Mouse (Mus musculus) liver, adult 2 months (tissue): ENCODE data around the gene Sapcd1. TPM values are rescaled to one million over a fixed set of nuclear protein-coding genes. Genes with fewer than 3 reads are reported as not detected.

Experiments used
- DNase-seq: peaks from one replicate; pipeline ENCODE4 v3.0.0-alpha.2; 2011; ENCODE audit warnings: low read depth, low spot score; ENCODE audit errors: extremely low read depth
- H3K27ac ChIP-seq: fragments of 200-500 bp; replicated peaks from 2 replicates; pipeline ENCODE4 v1.5.1; 2012; ENCODE audit warnings: low read depth, mild to moderate bottlenecking, control low read depth, inconsistent platforms, low read length; ENCODE audit not compliant: insufficient read depth
- H3K27me3 ChIP-seq: fragments of 200-500 bp; 2 replicates; pipeline ENCODE4 v1.6.1; 2012; ENCODE audit warnings: mild to moderate bottlenecking, moderate library complexity, low read length, inconsistent platforms; ENCODE audit not compliant: control insufficient read depth, insufficient read depth
- H3K36me3 ChIP-seq: fragments of 200-500 bp; 2 replicates; pipeline ENCODE4 v1.6.1; 2012; ENCODE audit warnings: low read length, inconsistent platforms; ENCODE audit not compliant: control insufficient read depth, insufficient read depth
- H3K4me1 ChIP-seq: fragments of 200-500 bp; 2 replicates; pipeline ENCODE4 v1.6.1; 2011; ENCODE audit warnings: low read length; ENCODE audit not compliant: control insufficient read depth, insufficient read depth
- H3K4me3 ChIP-seq: fragments of 200-500 bp; 2 replicates; pipeline ENCODE4 v1.5.1; 2011; ENCODE audit warnings: low read depth, mild to moderate bottlenecking, control low read depth, low read length, moderate library complexity; ENCODE audit not compliant: insufficient read depth
- H3K79me2 ChIP-seq: fragments of 200-500 bp; 2 replicates; pipeline ENCODE4 v1.6.1; 2012; ENCODE audit warnings: inconsistent platforms, mild to moderate bottlenecking, low read length, moderate library complexity; ENCODE audit not compliant: control insufficient read depth, insufficient read depth
- H3K9ac ChIP-seq: fragments of 200-500 bp; 2 replicates; pipeline ENCODE4 v1.6.1; 2012; ENCODE audit warnings: low read depth, mild to moderate bottlenecking, control low read depth, inconsistent platforms, low read length
- CTCF ChIP-seq: fragments of 200-500 bp; IDR thresholded peaks from 2 replicates; pipeline ENCODE4 v1.5.1; 2011; ENCODE audit warnings: low read depth, low read length, control low read depth
- POLR2A ChIP-seq: fragments of 200-500 bp; IDR thresholded peaks from 2 replicates; pipeline ENCODE4 v1.6.1; 2011; ENCODE audit warnings: low read length, control low read depth; ENCODE audit not compliant: insufficient read depth; ENCODE audit errors: extremely low read depth
- WGBS: fragments of 180-500 bp; shearing (Covaris S2); methylation state at CpG from one replicate; pipeline ENCODE4 v1.1.7; 2018; 5-methylcytosine and 5-hydroxymethylcytosine counted together
- polyA plus RNA-seq: library from polyadenylated mRNA; depleted of rRNA; stranded (reverse); fragments of >200 nt; gene quantifications from 2 replicates; pipeline ENCODE4 v1.2.3, GENCODE M21; 2012
- total RNA-seq: library from RNA; depleted of rRNA; stranded (reverse); fragments of >200 nt; gene quantifications from 2 replicates; pipeline ENCODE4 v1.2.3, GENCODE M21; 2014

The Sapcd1 gene
- total and polyA plus RNA-seq, 2 experiments, result 0.66 TPM; not detected in 1

GRCm38 (mm10) chr17:35050126-35050750 lies 22.4 kb upstream of the Sapcd1 start:
- WGBS, result 1% methylated on average over 27 of the region's 27 CpGs
- Histone ChIP-seq H3K9ac (peak overlapping the region; percentile 77), H3K4me1 (peaks cover 15% of the 10 kb centered on the region), H3K4me3 (peak overlapping the region; percentile 75), H3K27me3 (no peaks in the 10 kb centered on the region), H3K36me3 (peaks cover 8% of the 10 kb centered on the region; the same call in 1 of the 2 replicates), H3K79me2 (no peaks in the 10 kb centered on the region), H3K27ac (peak overlapping the region; percentile 56)
- TF ChIP-seq POLR2A, result no peak
- no peak for TF ChIP-seq CTCF
- DNase-seq, result peak; percentile 33

- peaks cover 16% of the 10 kb centered on the region for H3K4me1 ChIP-seq
- peak within 1 kb of the TSS; percentile 56 for H3K27ac ChIP-seq
- WGBS, result 9% methylated on average over 9 of the region's 11 CpGs
- peaks cover 4% of the 10 kb centered on the region; the same call in 1 of the 2 replicates for H3K36me3 ChIP-seq
- H3K27me3 ChIP-seq, result no peaks in the 10 kb centered on the region
- peak within 1 kb of the TSS; percentile 77 for H3K9ac ChIP-seq
- no peak for TF ChIP-seq POLR2A
- TF ChIP-seq CTCF, result 0 out of 2 replicates have a peak, but pooled peaks have one; percentile 16
- H3K4me3 ChIP-seq, result peak within 1 kb of the TSS; percentile 75
- peak; percentile 16 for DNase-seq
- no peaks in the 10 kb centered on the region for H3K79me2 ChIP-seq
Measured at GRCm38 (mm10) chr17:35049561-35050016, 21.8 kb upstream of the Sapcd1 start, which contains the start of gene Clic1. TSS of gene Clic1 (plus strand) at chr17:35049966.

GRCm38 (mm10) chr17:35048932-35049440 lies 21.2 kb upstream of the Sapcd1 start:
- Histone ChIP-seq H3K9ac (no peak overlapping the region), H3K36me3 (peaks cover 4% of the 10 kb centered on the region; the same call in 1 of the 2 replicates), H3K4me3 (no peak overlapping the region), H3K4me1 (peaks cover 16% of the 10 kb centered on the region), H3K27me3 (no peaks in the 10 kb centered on the region), H3K79me2 (no peaks in the 10 kb centered on the region), H3K27ac (peak overlapping the region; percentile 51)
- TF ChIP-seq POLR2A (no peak), CTCF (no peak)
- DNase-seq, result no peak
- WGBS, result 64% methylated on average over 5 of the region's 5 CpGs

- Histone ChIP-seq H3K9ac (peak overlapping the region; percentile 33), H3K36me3 (peaks cover 1% of the 10 kb centered on the region; the same call in 1 of the 2 replicates), H3K27me3 (no peaks in the 10 kb centered on the region), H3K4me3 (no peak overlapping the region), H3K4me1 (peaks cover 16% of the 10 kb centered on the region), H3K79me2 (no peaks in the 10 kb centered on the region), H3K27ac (peak overlapping the region; percentile 96)
- WGBS, result 15% methylated on average over 11 of the region's 11 CpGs
- TF ChIP-seq CTCF, result no peak
- TF ChIP-seq POLR2A, result no peak
- no peak for DNase-seq
Measured at GRCm38 (mm10) chr17:35048149-35048931, 20.5 kb upstream of the Sapcd1 start.

- 7% methylated on average over 1 of the region's 1 CpGs for WGBS
- H3K27me3 ChIP-seq, result no peaks in the 10 kb centered on the region
- H3K79me2 ChIP-seq, result no peaks in the 10 kb centered on the region
- no peaks in the 10 kb centered on the region; the same call in 1 of the 2 replicates for H3K36me3 ChIP-seq
- H3K27ac ChIP-seq, result peak overlapping the region; percentile 96
- DNase-seq, result peak; percentile 99
- no peak overlapping the region for H3K4me3 ChIP-seq
- no peak for TF ChIP-seq CTCF
- no peak for TF ChIP-seq POLR2A
- peaks cover 16% of the 10 kb centered on the region for H3K4me1 ChIP-seq
- peak overlapping the region; percentile 78 for H3K9ac ChIP-seq
Measured at GRCm38 (mm10) chr17:35047688-35048087, 19.9 kb upstream of the Sapcd1 start.
